Mouse (Mus musculus) limb, embryonic 14.5 days (tissue): ENCODE measurements around the gene Tapbpl. TPM values are rescaled to one million over a fixed set of nuclear protein-coding genes. Genes with fewer than 3 reads are reported as not detected.

Experiments
- ATAC-seq: fragments of 200-750 bp; cut with Nextera tagmentation; 2 replicates; pipeline ENCODE4 v1.8.0; 2017; ENCODE audit warnings: low read depth, moderate number of reproducible peaks, moderate TSS enrichment; ENCODE audit not compliant: low FRiP score
- DNase-seq: peaks from one replicate; pipeline ENCODE4 v3.0.0-alpha.2; 2015; ENCODE audit warnings: low spot score
- H3K27ac ChIP-seq: fragments of 300-500 bp; sonication (generic); replicated peaks from 2 replicates; pipeline ENCODE4 v1.5.1; 2014; ENCODE audit warnings: low read depth, mild to moderate bottlenecking, low read length, moderate library complexity, mixed read lengths
- H3K27me3 ChIP-seq: fragments of 300-500 bp; sonication (generic); 2 replicates; pipeline ENCODE4 v1.6.1; 2014; ENCODE audit warnings: low read length, mixed read lengths; ENCODE audit not compliant: control insufficient read depth, insufficient read depth
- H3K36me3 ChIP-seq: fragments of 300-500 bp; sonication (generic); 2 replicates; pipeline ENCODE4 v1.6.1; 2014; ENCODE audit warnings: mild to moderate bottlenecking, low read length, moderate library complexity, mixed read lengths; ENCODE audit not compliant: control insufficient read depth, insufficient read depth
- H3K4me1 ChIP-seq: fragments of 300-500 bp; sonication (generic); 2 replicates; pipeline ENCODE4 v1.6.1; 2014; ENCODE audit warnings: antibody characterized with exemption, low read length, mixed read lengths; ENCODE audit not compliant: control insufficient read depth, insufficient read depth
- H3K4me2 ChIP-seq: fragments of 300-500 bp; sonication (generic); replicated peaks from 2 replicates; pipeline ENCODE4 v1.6.1; 2014; ENCODE audit warnings: low read depth, mild to moderate bottlenecking, low read length, moderate library complexity; ENCODE audit not compliant: severe bottlenecking
- H3K4me3 ChIP-seq: fragments of 300-500 bp; sonication (generic); replicated peaks from 2 replicates; pipeline ENCODE4 v1.5.1; 2014; ENCODE audit warnings: low read length
- H3K9ac ChIP-seq: fragments of 300-500 bp; sonication (generic); 2 replicates; pipeline ENCODE4 v1.6.1; 2014; ENCODE audit warnings: mild to moderate bottlenecking, low read depth, low read length, moderate library complexity; ENCODE audit not compliant: severe bottlenecking
- H3K9me3 ChIP-seq: fragments of 300-500 bp; sonication (generic); 2 replicates; pipeline ENCODE4 v1.6.1; 2016; ENCODE audit warnings: low read length; ENCODE audit not compliant: control insufficient read depth
- POLR2A ChIP-seq: fragments of 200-500 bp; IDR thresholded peaks from 2 replicates; pipeline ENCODE4 v1.8.0; 2012; ENCODE audit warnings: inconsistent platforms, mild to moderate bottlenecking, moderate library complexity, borderline replicate concordance; ENCODE audit not compliant: insufficient read depth, insufficient read length; ENCODE audit errors: extremely low read depth
- WGBS: fragments of 180-500 bp; shearing (Covaris S2); extraction: QIAGEN DNeasy Blood & Tissue Kit; methylation state at CpG from one replicate; pipeline ENCODE4 v1.1.7; 2014; 5-methylcytosine and 5-hydroxymethylcytosine counted together
- microRNA-seq: library from miRNA; unstranded; fragments of <30 nt; microRNA quantifications from one replicate; pipeline ENCODE4, GENCODE M21; 2016
- polyA plus RNA-seq, 2 experiments: library from polyadenylated mRNA; depleted of rRNA in 1 of 2; stranded (reverse) in 1 of 2; unstranded in 1 of 2; fragments of >200 nt; fragmentation: Nextera tagmentation in 1 of 2; extraction: Ambion mirVana in 1 of 2; gene quantifications; 2 replicates each; pipeline versions ENCODE4 v1.2.1 to v1.2.3; 2012 to 2014

Gene Tapbpl
- polyA plus RNA-seq, 2 experiments = 2.8 to 3.4 TPM

DNA sequence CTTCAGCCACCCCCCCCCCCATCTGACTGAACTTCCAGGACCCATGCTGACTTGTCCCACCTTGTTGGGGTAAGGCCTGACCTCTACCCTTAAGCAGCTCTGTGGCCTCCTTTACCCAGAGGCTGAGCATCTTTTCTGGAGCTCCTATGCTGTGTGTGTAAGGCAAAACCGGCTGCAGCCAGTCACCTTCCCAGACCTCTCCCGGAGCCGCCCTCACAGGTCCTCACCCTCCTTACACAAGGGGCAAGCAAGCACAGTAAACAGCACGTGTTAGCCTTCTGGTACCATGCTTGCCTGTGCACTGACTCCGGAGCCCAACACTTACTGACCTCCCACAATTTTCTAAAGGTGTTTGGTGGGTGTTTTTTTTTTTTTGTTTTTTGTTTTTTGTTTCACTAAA lies 56.2 kb downstream of the Tapbpl start:
- TF ChIP-seq POLR2A = no peak
- DNase-seq = no peak
- peaks cover 95% of the 10 kb centered on the region for H3K36me3 ChIP-seq
- no peak overlapping the region for H3K4me3 ChIP-seq
- no peak for ATAC-seq
- H3K9ac ChIP-seq = no peak overlapping the region
- 96% methylated on average over 5 of the region's 5 CpGs for whole genome bisulfite sequencing
- H3K27me3 ChIP-seq = no peaks in the 10 kb centered on the region
- H3K4me2 ChIP-seq = no peak overlapping the region
- no peaks in the 10 kb centered on the region for H3K4me1 ChIP-seq
- H3K9me3 ChIP-seq = no peaks in the 10 kb centered on the region
- H3K27ac ChIP-seq = no peak overlapping the region

Small RNA genes lying within 50 kb of the gene (microRNA-seq; reads per million reads assigned to microRNA genes)
- gene Mir3098 (not detected), gene Mir8113 (not detected)

Other genes starting within 250 kb of the Tapbpl start
- 35.2 and 44.6 TPM in 2 replicates for gene Pianp, start 235.2 kb downstream of the Tapbpl start, polyA plus RNA-seq (2012; rRNA removed)
- gene Pianp, start 235.2 kb downstream of the Tapbpl start, polyA plus RNA-seq (2014; fragmentation: Nextera tagmentation; extraction: Ambion mirVana) = 20.0 and 20.3 TPM in 2 replicates
- gene Zfp384, start 222.7 kb downstream of the Tapbpl start, polyA plus RNA-seq (2012; rRNA removed) = 103 and 130 TPM in 2 replicates
- 12.4 and 14.6 TPM in 2 replicates for gene Zfp384, start 222.7 kb downstream of the Tapbpl start, polyA plus RNA-seq (2014; fragmentation: Nextera tagmentation; extraction: Ambion mirVana)
- gene Ing4, start 192.1 kb downstream of the Tapbpl start, polyA plus RNA-seq (2012; rRNA removed) = 143 TPM in 2 replicates
- gene Ing4, start 192.1 kb downstream of the Tapbpl start, polyA plus RNA-seq (2014; fragmentation: Nextera tagmentation; extraction: Ambion mirVana) = 122 and 131 TPM in 2 replicates
- gene Acrbp, start 182.2 kb downstream of the Tapbpl start, polyA plus RNA-seq (2012; rRNA removed) = 28.9 and 31.3 TPM in 2 replicates
- gene Acrbp, start 182.2 kb downstream of the Tapbpl start, polyA plus RNA-seq (2014; fragmentation: Nextera tagmentation; extraction: Ambion mirVana) = 9.4 and 13.9 TPM in 2 replicates
- 3.9 and 5.0 TPM in 2 replicates for gene Lpar5, start 163.9 kb downstream of the Tapbpl start, polyA plus RNA-seq (2012; rRNA removed)
- 2.5 and 4.0 TPM in 2 replicates for gene Lpar5, start 163.9 kb downstream of the Tapbpl start, polyA plus RNA-seq (2014; fragmentation: Nextera tagmentation; extraction: Ambion mirVana)
- 75.0 and 89.7 TPM in 2 replicates for gene Chd4, start 135.9 kb downstream of the Tapbpl start, polyA plus RNA-seq (2012; rRNA removed)
- gene Chd4, start 135.9 kb downstream of the Tapbpl start, polyA plus RNA-seq (2014; fragmentation: Nextera tagmentation; extraction: Ambion mirVana) = 78.6 and 81.8 TPM in 2 replicates
- gene Nop2, start 100.0 kb downstream of the Tapbpl start, polyA plus RNA-seq (2012; rRNA removed) = 43.7 and 48.5 TPM in 2 replicates
- 54.2 TPM in 2 replicates for gene Nop2, start 100.0 kb downstream of the Tapbpl start, polyA plus RNA-seq (2014; fragmentation: Nextera tagmentation; extraction: Ambion mirVana)
- gene Iffo1, start 86.6 kb downstream of the Tapbpl start, polyA plus RNA-seq (2012; rRNA removed) = 64.7 and 78.6 TPM in 2 replicates
- 25.9 and 34.1 TPM in 2 replicates for gene Iffo1, start 86.6 kb downstream of the Tapbpl start, polyA plus RNA-seq (2014; fragmentation: Nextera tagmentation; extraction: Ambion mirVana)
- gene Gapdh, start 65.4 kb downstream of the Tapbpl start, polyA plus RNA-seq (2012; rRNA removed) = 3,758 and 4,454 TPM in 2 replicates
- 1,656 and 1,691 TPM in 2 replicates for gene Gapdh, start 65.4 kb downstream of the Tapbpl start, polyA plus RNA-seq (2014; fragmentation: Nextera tagmentation; extraction: Ambion mirVana)
- gene Ncapd2, start 40.2 kb downstream of the Tapbpl start, polyA plus RNA-seq (2012; rRNA removed) = 250 and 270 TPM in 2 replicates
- gene Ncapd2, start 40.2 kb downstream of the Tapbpl start, polyA plus RNA-seq (2014; fragmentation: Nextera tagmentation; extraction: Ambion mirVana) = 82.9 and 96.9 TPM in 2 replicates
- gene Mrpl51, start 40.1 kb downstream of the Tapbpl start, polyA plus RNA-seq (2012; rRNA removed) = 56.5 and 75.0 TPM in 2 replicates
- 189 and 199 TPM in 2 replicates for gene Mrpl51, start 40.1 kb downstream of the Tapbpl start, polyA plus RNA-seq (2014; fragmentation: Nextera tagmentation; extraction: Ambion mirVana)
- gene Vamp1, start 16.3 kb downstream of the Tapbpl start, polyA plus RNA-seq (2012; rRNA removed) = 14.7 and 16.2 TPM in 2 replicates
- 2.4 and 2.6 TPM in 2 replicates for gene Vamp1, start 16.3 kb downstream of the Tapbpl start, polyA plus RNA-seq (2014; fragmentation: Nextera tagmentation; extraction: Ambion mirVana)
- gene Cd27, start 5.2 kb upstream of the Tapbpl start, polyA plus RNA-seq (2012; rRNA removed) = 0.22 and 0.50 TPM in 2 replicates
- 1.3 and 1.5 TPM in 2 replicates for gene Cd27, start 5.2 kb upstream of the Tapbpl start, polyA plus RNA-seq (2014; fragmentation: Nextera tagmentation; extraction: Ambion mirVana)
- gene Tuba3a, start 54.2 kb upstream of the Tapbpl start, polyA plus RNA-seq (2012; rRNA removed) = 0.45 and 0.47 TPM in 2 replicates
- 0.30 TPM in 1 of 2 replicates, not detected in the other for gene Tuba3a, start 54.2 kb upstream of the Tapbpl start, polyA plus RNA-seq (2014; fragmentation: Nextera tagmentation; extraction: Ambion mirVana)
- gene Ltbr, start 82.0 kb upstream of the Tapbpl start, polyA plus RNA-seq (2012; rRNA removed) = 52.7 and 68.8 TPM in 2 replicates
- gene Ltbr, start 82.0 kb upstream of the Tapbpl start, polyA plus RNA-seq (2014; fragmentation: Nextera tagmentation; extraction: Ambion mirVana) = 45.8 and 51.1 TPM in 2 replicates
- 2.5 and 2.9 TPM in 2 replicates for gene Scnn1a, start 88.8 kb upstream of the Tapbpl start, polyA plus RNA-seq (2012; rRNA removed)
- 1.8 and 1.9 TPM in 2 replicates for gene Scnn1a, start 88.8 kb upstream of the Tapbpl start, polyA plus RNA-seq (2014; fragmentation: Nextera tagmentation; extraction: Ambion mirVana)
- gene Tnfrsf1a, start 117.5 kb upstream of the Tapbpl start, polyA plus RNA-seq (2012; rRNA removed) = 88.8 and 106 TPM in 2 replicates
- gene Tnfrsf1a, start 117.5 kb upstream of the Tapbpl start, polyA plus RNA-seq (2014; fragmentation: Nextera tagmentation; extraction: Ambion mirVana) = 85.6 and 87.8 TPM in 2 replicates
- 1.2 and 1.3 TPM in 2 replicates for gene Plekhg6, start 148.9 kb upstream of the Tapbpl start, polyA plus RNA-seq (2012; rRNA removed)
- gene Plekhg6, start 148.9 kb upstream of the Tapbpl start, polyA plus RNA-seq (2014; fragmentation: Nextera tagmentation; extraction: Ambion mirVana) = 1.6 and 1.8 TPM in 2 replicates